In genomic region chrX:37878844-37879243, GRCm38 (mm10) we compare ENCODE assay signal across 26 mouse cellular contexts. TPM values are rescaled to one million over a fixed set of nuclear protein-coding genes. Genes with fewer than 3 reads are reported as not detected.
DNase-seq lines count a peak whose midpoint lies in the region; TF ChIP-seq lines count a peak whose summit lies in the region.
"Had no signal": no experiment of that assay in that cellular context is flagged by ENCODE, and none has a peak within 500 bp of the region (broad histone marks: within the 10 kb centered on the region; RNA-seq: fewer than 3 reads in every experiment).

Gene Rhox8 (minus strand): TSS chrX:37878944.

- H3K27ac ChIP-seq in testis, adult 2 months (ENCODE audit: control insufficient read depth, insufficient read depth, low read depth, low read length) = 0 out of 2 replicates have a peak within 1 kb of the TSS, but pooled peaks have one; percentile 13

- TF ChIP-seq CTCF in testis, adult 2 months (IDR thresholded peaks at IDR 0.05; ENCODE audit: control insufficient read depth, insufficient read depth, insufficient replicate concordance, low read depth, low read length) = no peak

- H3K4me1 ChIP-seq in testis, adult 2 months (ENCODE audit: control insufficient read depth, insufficient read depth, low read length) = no peaks in the 10 kb centered on the region

- intact Hi-C loops in heart, postnatal 10 days (cut with DNase I) = no loop called here

- TF ChIP-seq POLR2A in testis, adult 2 months (IDR thresholded peaks at IDR 0.05; ENCODE audit: control insufficient read depth, low read depth, low read length) = no peak

- no peaks in the 10 kb centered on the region for H3K36me3 ChIP-seq in testis, adult 2 months (ENCODE audit: control insufficient read depth, insufficient read depth, low read length)
- H3K36me3 ChIP-seq: G1E had no signal

- no peaks in the 10 kb centered on the region for H3K27me3 ChIP-seq in testis, adult 2 months (ENCODE audit: control insufficient read depth, insufficient read depth, low read length)
- H3K27me3 ChIP-seq: CH12.LX had no signal

- H3K4me3 ChIP-seq in testis, adult 2 months (ENCODE audit: control insufficient read depth, low read depth, low read length) = peak within 1 kb of the TSS; percentile 25

- DNase-seq in ovary, adult 18-20 months (ENCODE audit: low spot score) = peak; percentile 13
- no peak for DNase-seq in ovary, postnatal 10 days (ENCODE audit: low spot score)
- peak; percentile 41 for DNase-seq in testis, postnatal 10 days (ENCODE audit: low spot score)
- DNase-seq in testis, postnatal 14 days (ENCODE audit: low spot score) = peak; percentile 71
- no peak for DNase-seq in heart, postnatal 10 days
- no peak for DNase-seq in frontal cortex, adult 2 months (ENCODE audit: extremely low spot score in 1 of 2, low spot score in 1 of 2)
- no peak for DNase-seq in adrenal gland, postnatal 14 days
- DNase-seq: adrenal gland, adult 2 months; adrenal gland, adult 8-10 months; adrenal gland, postnatal 10 days; adrenal gland, postnatal 25 days; adrenal gland, postnatal 36 days; B cell, adult 2 months; cerebellum, adult 11 months; cerebellum, adult 11-12 months; cerebellum, adult 18-20 months had no signal

RNA-seq across cellular contexts. Expression of gene Rhox8, which starts in this region (rescaled TPM):
- 6.1 and 10.7 TPM in 2 replicates for polyA plus RNA-seq in testis, adult 2 months (2012; rRNA removed)
- total RNA-seq in heart, postnatal 10 days (2021) = not detected
- not detected in 2 replicates for polyA plus RNA-seq in frontal cortex, adult 2 months (2012; rRNA removed)
- not detected in 2 replicates for total RNA-seq in adrenal gland, postnatal 14 days (2021)
- total RNA-seq: adrenal gland, adult 18-20 months; adrenal gland, adult 2 months; adrenal gland, adult 8-10 months; adrenal gland, postnatal 10 days; adrenal gland, postnatal 25 days; adrenal gland, postnatal 36 days; adrenal gland, postnatal 4 days; CH12.LX; ES-E14; MEL had no signal
- polyA plus RNA-seq: adrenal gland, adult 2 months; brain, embryonic 14.5 days; C2C12; G1E; Patski had no signal

Comparison
In these comparisons a context has a peak if more than half of its experiments do, and no peak if none do; other contexts are left out.
1. DNase-seq: peak in ovary, adult 18-20 months (single experiment), testis, postnatal 10 days (single experiment) and testis, postnatal 14 days (single experiment); none in ovary, postnatal 10 days (single experiment), heart, postnatal 10 days (0 of 2), frontal cortex, adult 2 months (0 of 2) and adrenal gland, postnatal 14 days (single experiment).